Mouse (Mus musculus) midbrain, postnatal 0 days (tissue): ENCODE measurements around the gene Zcchc10. TPM values are rescaled to one million over a fixed set of nuclear protein-coding genes. Genes with fewer than 3 reads are reported as not detected.
"Not testable (repeated sequence)": the region's sequence is repeated elsewhere in the genome, so short reads cannot be mapped to it uniquely, and the experiment has no call there.

Source experiments
- ATAC-seq: fragments of 200-750 bp; cut with Nextera tagmentation; 2 replicates; pipeline ENCODE4 v1.8.0; 2017; ENCODE audit warnings: moderate number of reproducible peaks, mild to moderate bottlenecking, moderate TSS enrichment, moderate library complexity; ENCODE audit not compliant: low FRiP score
- DNase-seq: peaks from one replicate; pipeline ENCODE4 v3.0.0-alpha.2; 2015; ENCODE audit warnings: low spot score
- H3K27ac ChIP-seq: fragments of 300-500 bp; sonication (generic); 2 replicates; pipeline ENCODE4 v1.5.1; 2014; ENCODE audit warnings: low read depth, mild to moderate bottlenecking, low read length, mixed read lengths
- H3K27me3 ChIP-seq: fragments of 300-500 bp; sonication (generic); 2 replicates; pipeline ENCODE4 v1.6.1; 2014; ENCODE audit warnings: low read length, control low read depth, mixed read lengths; ENCODE audit not compliant: insufficient read depth
- H3K36me3 ChIP-seq: fragments of 300-500 bp; sonication (generic); 2 replicates; pipeline ENCODE4 v1.6.1; 2014; ENCODE audit warnings: low read length, control low read depth, mixed read lengths; ENCODE audit not compliant: insufficient read depth
- H3K4me1 ChIP-seq: fragments of 300-500 bp; sonication (generic); 2 replicates; pipeline ENCODE4 v1.6.1; 2014; ENCODE audit warnings: mild to moderate bottlenecking, control low read depth, antibody characterized with exemption, low read length, mixed read lengths; ENCODE audit not compliant: insufficient read depth
- H3K4me2 ChIP-seq: fragments of 300-500 bp; sonication (generic); 2 replicates; pipeline ENCODE4 v1.6.1; 2014; ENCODE audit warnings: low read depth, mild to moderate bottlenecking, low read length, mixed read lengths; ENCODE audit not compliant: poor library complexity, severe bottlenecking
- H3K4me3 ChIP-seq: fragments of 300-500 bp; sonication (generic); 2 replicates; pipeline ENCODE4 v1.5.1; 2014; ENCODE audit warnings: low read depth, mild to moderate bottlenecking, low read length, moderate library complexity
- H3K9ac ChIP-seq: fragments of 300-500 bp; sonication (generic); replicated peaks from 2 replicates; pipeline ENCODE4 v1.6.1; 2014; ENCODE audit warnings: mild to moderate bottlenecking, low read length, moderate library complexity, mixed read lengths; ENCODE audit not compliant: poor library complexity, severe bottlenecking
- H3K9me3 ChIP-seq: fragments of 300-500 bp; sonication (generic); 2 replicates; pipeline ENCODE4 v1.6.1; 2016; ENCODE audit warnings: low read length, control low read depth
- CTCF ChIP-seq: IDR thresholded peaks from 2 replicates; pipeline ENCODE4 v1.5.1; 2016; ENCODE audit warnings: antibody characterized with exemption, mild to moderate bottlenecking
- WGBS: fragments of 180-500 bp; shearing (Covaris S2); extraction: QIAGEN DNeasy Blood & Tissue Kit; methylation state at CpG from one replicate; pipeline ENCODE4 v1.1.7; 2014; 5-methylcytosine and 5-hydroxymethylcytosine counted together
- polyA plus RNA-seq: library from polyadenylated mRNA; unstranded; fragments of >200 nt; fragmentation: Nextera tagmentation; extraction: Ambion mirVana; gene quantifications from 2 replicates; pipeline ENCODE4 v1.2.1, GENCODE M21; 2015
- total RNA-seq: library from RNA; depleted of rRNA; stranded (reverse); fragments of >200 nt; gene quantifications from 2 replicates; pipeline ENCODE4 v1.2.3, GENCODE M21; 2014

Gene Zcchc10
- total and polyA plus RNA-seq, 2 experiments from 2014 or later: 0.11 to 17.4 TPM

DNA sequence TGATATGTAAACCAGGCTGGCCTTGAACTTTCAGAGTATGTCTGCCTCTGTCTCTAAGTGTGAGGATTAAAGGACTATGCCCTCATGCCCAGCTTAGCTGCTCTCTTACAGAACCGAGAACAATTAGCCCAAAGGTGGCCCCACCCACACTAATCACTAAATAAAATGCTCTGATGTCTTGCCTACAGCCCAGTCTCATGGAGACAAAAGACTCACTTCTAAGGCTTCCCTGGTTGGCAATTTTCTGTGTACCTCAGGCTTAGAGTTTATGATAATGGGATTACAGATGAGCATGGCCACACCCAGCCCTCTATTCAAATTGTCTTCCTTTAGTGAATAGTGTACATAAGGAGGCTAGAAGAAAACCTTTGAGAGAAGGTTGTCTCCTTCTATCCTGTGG lies 13.1 kb upstream of the Zcchc10 start:
- H3K4me2 ChIP-seq: no peak overlapping the region
- H3K4me1 ChIP-seq: no peaks in the 10 kb centered on the region
- H3K36me3 ChIP-seq: no peaks in the 10 kb centered on the region
- H3K9me3 ChIP-seq: no peaks in the 10 kb centered on the region
- no peak overlapping the region for H3K9ac ChIP-seq
- no peak overlapping the region for H3K27ac ChIP-seq
- ATAC-seq (no peak), DNase-seq (no peak)
- H3K27me3 ChIP-seq: no peaks in the 10 kb centered on the region
- no peak for TF ChIP-seq CTCF
- 34% methylated on average over 1 of the region's 1 CpGs for WGBS
- no peak overlapping the region for H3K4me3 ChIP-seq

DNA sequence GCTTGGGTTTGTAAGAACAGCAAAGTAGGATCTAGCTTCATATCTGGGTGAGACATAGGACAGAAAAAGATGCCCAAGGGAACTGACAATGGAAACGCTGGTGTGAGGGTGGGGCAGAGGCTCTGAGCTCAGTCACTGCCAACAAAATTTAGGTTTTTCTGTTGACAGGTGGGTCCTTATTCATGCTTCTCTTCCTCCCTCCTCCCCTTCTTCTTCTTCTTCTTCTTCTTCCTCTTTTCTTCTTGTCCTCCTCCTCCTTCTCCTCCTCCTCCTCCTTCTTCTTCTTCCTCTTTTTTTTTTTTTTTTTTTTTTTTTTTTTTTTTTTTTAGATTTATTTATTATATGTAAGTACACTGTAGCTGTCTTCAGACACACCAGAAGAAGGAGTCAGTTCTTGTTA lies 11.7 kb upstream of the Zcchc10 start:
- not testable (repeated sequence) for H3K4me1 ChIP-seq, DNase-seq, ATAC-seq, H3K36me3 ChIP-seq, H3K4me2 ChIP-seq, H3K9me3 ChIP-seq, H3K4me3 ChIP-seq, H3K27ac ChIP-seq, H3K9ac ChIP-seq, H3K27me3 ChIP-seq
- WGBS: 68% methylated on average over 1 of the region's 1 CpGs

DNA sequence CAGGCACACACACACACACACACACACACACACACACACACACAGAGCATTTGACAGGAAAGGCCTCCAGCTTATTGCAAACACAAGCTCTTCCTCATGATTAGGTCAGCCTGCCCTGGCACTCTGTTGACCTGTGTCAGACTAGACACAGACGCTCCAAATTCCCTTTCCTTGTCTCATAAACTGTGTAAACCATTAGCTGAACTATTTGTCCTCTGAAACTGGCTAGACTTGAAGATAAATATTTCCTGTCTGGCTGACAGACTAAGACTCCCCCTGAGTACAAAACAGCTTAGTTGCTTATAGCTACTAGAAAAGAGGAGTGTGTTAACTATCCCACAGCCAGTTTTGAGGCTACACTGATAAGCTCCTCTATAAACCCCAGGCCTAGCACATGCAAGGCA lies 9.7 kb upstream of the Zcchc10 start:
- Histone ChIP-seq H3K9me3 (no peaks in the 10 kb centered on the region), H3K36me3 (no peaks in the 10 kb centered on the region), H3K27me3 (no peaks in the 10 kb centered on the region), H3K9ac (no peak overlapping the region), H3K4me1 (no peaks in the 10 kb centered on the region), H3K4me2 (no peak overlapping the region), H3K4me3 (no peak overlapping the region), H3K27ac (no peak overlapping the region)
- no peak for DNase-seq
- WGBS: 57% methylated on average over 1 of the region's 1 CpGs
- no peak for ATAC-seq
- no peak for TF ChIP-seq CTCF

DNA sequence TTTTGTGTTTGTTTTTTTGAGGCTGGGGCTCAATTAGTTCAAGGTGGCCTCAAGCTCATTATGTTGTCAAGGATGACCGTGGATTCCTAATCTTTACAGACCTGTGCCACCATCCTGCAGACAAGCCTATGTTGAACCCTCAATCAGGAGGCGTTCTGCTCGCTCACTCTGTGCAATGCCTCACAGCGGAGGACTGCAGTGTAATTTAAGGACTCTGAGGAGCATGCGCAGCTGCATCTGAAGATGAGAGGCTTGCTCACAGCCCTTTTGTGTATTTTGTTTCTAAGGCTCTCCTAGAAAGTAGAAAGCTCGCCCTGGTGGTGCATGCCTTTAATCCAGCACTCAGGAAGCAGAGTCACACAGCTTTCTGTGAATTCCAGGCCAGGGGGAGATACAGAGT lies 7.5 kb upstream of the Zcchc10 start:
- Histone ChIP-seq H3K4me3 (no peak overlapping the region), H3K9me3 (no peaks in the 10 kb centered on the region), H3K4me1 (no peaks in the 10 kb centered on the region), H3K36me3 (no peaks in the 10 kb centered on the region), H3K9ac (no peak overlapping the region), H3K4me2 (no peak overlapping the region), H3K27ac (no peak overlapping the region), H3K27me3 (no peaks in the 10 kb centered on the region)
- 52% methylated on average over 6 of the region's 6 CpGs for WGBS
- ATAC-seq: no peak
- no peak for DNase-seq
- no peak for TF ChIP-seq CTCF

DNA sequence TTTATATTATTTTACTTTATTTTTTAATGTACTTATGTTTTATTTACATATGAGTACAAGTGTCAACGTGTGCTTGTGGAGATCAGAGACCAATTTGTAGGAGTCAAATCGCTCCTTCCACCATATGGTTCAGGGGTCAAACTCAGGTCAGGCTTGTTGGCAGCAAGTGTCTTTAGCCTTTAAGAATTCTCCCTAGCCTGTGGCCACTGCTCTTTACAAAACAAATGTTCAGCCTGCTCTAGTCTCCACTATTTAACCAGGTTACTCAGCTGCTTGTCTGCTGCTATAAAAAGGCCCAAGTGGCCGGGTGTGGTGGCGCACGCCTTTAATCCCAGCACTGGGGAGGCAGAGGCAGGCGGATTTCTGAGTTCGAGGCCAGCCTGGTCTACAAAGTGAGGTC lies 6.4 kb upstream of the Zcchc10 start:
- H3K27ac ChIP-seq: no peak overlapping the region
- DNase-seq: no peak

DNA sequence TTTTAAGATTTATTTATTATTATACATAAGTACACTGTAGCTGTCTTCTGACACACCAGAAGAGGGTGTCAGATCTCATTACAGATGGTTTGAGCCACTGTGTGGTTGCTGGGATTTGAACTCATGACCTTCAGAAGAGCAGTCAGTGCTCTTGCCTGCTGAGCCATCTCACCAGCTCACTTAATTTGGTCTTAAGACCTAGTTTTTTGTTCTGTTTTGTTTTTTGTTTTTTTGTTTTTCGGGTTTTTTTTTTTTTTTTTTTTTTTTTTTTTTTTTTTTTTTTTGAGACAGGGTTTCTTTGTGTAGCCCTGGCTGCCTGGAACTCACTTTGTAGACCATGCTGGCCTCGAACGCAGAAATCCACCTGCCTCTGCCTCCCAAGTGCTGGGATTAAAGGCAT lies 5.9 kb upstream of the Zcchc10 start:
- not testable (repeated sequence) for H3K4me3 ChIP-seq, H3K4me2 ChIP-seq, H3K27me3 ChIP-seq, H3K9ac ChIP-seq, DNase-seq, H3K27ac ChIP-seq, H3K4me1 ChIP-seq, H3K9me3 ChIP-seq, H3K36me3 ChIP-seq, ATAC-seq
- 88% methylated on average over 2 of the region's 3 CpGs for WGBS

More for the DNA sequence above, 6.4 kb upstream of the Zcchc10 start:
- Histone ChIP-seq H3K9ac (no peak overlapping the region), H3K36me3 (no peaks in the 10 kb centered on the region), H3K9me3 (no peaks in the 10 kb centered on the region), H3K4me2 (no peak overlapping the region), H3K27me3 (no peaks in the 10 kb centered on the region), H3K4me3 (no peak overlapping the region), H3K4me1 (no peaks in the 10 kb centered on the region)
- no peak for ATAC-seq
- no peak for TF ChIP-seq CTCF
- WGBS: 88% methylated on average over 7 of the region's 7 CpGs

DNA sequence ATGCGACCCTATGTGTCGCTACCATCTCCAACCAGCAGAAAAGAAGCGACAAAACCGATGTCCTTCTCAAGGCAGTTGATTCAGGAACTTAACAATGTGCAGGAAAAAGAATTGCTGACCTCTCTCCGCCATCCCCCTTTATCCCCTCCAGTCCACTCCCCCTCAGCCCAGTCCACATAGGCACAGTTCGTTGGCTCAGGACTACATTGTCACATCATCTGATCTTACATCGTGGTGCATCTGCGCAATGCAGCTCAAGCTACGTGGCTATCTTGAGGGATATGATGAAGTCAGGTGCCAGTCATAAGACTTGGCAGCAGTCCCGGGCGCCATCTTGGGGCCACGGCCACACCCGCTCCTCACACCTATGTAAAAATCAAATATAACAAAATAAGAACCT lies 4.6 kb upstream of the Zcchc10 start:
- H3K9ac ChIP-seq, H3K9me3 ChIP-seq, ATAC-seq, H3K36me3 ChIP-seq, H3K27ac ChIP-seq, H3K4me1 ChIP-seq, H3K4me3 ChIP-seq, H3K27me3 ChIP-seq, DNase-seq, H3K4me2 ChIP-seq: not testable (repeated sequence)
- 94% methylated on average over 13 of the region's 13 CpGs for WGBS
